Mouse (Mus musculus): ENCODE measurements around the gene Abtb1. TPM values are rescaled to one million over a fixed set of nuclear protein-coding genes. Genes with fewer than 3 reads are reported as not detected.

Gene Abtb1
- polyA plus RNA-seq, 1 experiment from 2014 or later: 35.8 TPM

- DNase-seq (ENCODE audit: low read depth, low spot score): no peak
- POLR2A ChIA-PET: no interaction called here
- in situ Hi-C loops (cut with MboI; ENCODE audit: low pct_unique_long_range_greater_than_20kb): no loop called here
Observed at GRCm38 (mm10) chr6:88821901-88822300, 19.9 kb downstream of the Abtb1 start.

GRCm38 (mm10) chr6:88821294-88821693 is 20.5 kb downstream of the Abtb1 start:
- ATAC-seq (no peak), DNase-seq (ENCODE audit: low read depth, low spot score) (no peak)
- H3K27me3 ChIP-seq: no peaks in the 10 kb centered on the region
- no peak for TF ChIP-seq CTCF (IDR thresholded peaks at IDR 0.05)
- ChIA-PET CTCF (interaction anchor here (0.9 kb wide), 1 partner anchor 243 kb away, joined by 3 read pairs; no protein-coding TSS in a partner anchor), POLR2A (no interaction called here)
- in situ Hi-C loops (cut with MboI; ENCODE audit: low pct_unique_long_range_greater_than_20kb): no loop called here

More at GRCm38 (mm10) chr6:88821901-88822300, 19.9 kb downstream of the Abtb1 start:
- no peak for ATAC-seq
- CTCF ChIA-PET: interaction anchor here (0.9 kb wide), 1 partner anchor 244 kb away, joined by 3 read pairs; no protein-coding TSS in a partner anchor
- no peaks in the 10 kb centered on the region for H3K27me3 ChIP-seq
- TF ChIP-seq CTCF (IDR thresholded peaks at IDR 0.05): no peak

GRCm38 (mm10) chr6:88820853-88821252 is 20.9 kb downstream of the Abtb1 start:
- in situ Hi-C loops (cut with MboI; ENCODE audit: low pct_unique_long_range_greater_than_20kb): no loop called here
- DNase-seq (ENCODE audit: low read depth, low spot score): no peak
- CTCF ChIA-PET: interaction anchor here (1.0 kb wide), 1 partner anchor 10 kb away, joined by 3 read pairs; no protein-coding TSS in a partner anchor
- ATAC-seq: no peak
- H3K27me3 ChIP-seq: no peaks in the 10 kb centered on the region
- no peak for TF ChIP-seq CTCF (IDR thresholded peaks at IDR 0.05)
- POLR2A ChIA-PET: no interaction called here

DNA sequence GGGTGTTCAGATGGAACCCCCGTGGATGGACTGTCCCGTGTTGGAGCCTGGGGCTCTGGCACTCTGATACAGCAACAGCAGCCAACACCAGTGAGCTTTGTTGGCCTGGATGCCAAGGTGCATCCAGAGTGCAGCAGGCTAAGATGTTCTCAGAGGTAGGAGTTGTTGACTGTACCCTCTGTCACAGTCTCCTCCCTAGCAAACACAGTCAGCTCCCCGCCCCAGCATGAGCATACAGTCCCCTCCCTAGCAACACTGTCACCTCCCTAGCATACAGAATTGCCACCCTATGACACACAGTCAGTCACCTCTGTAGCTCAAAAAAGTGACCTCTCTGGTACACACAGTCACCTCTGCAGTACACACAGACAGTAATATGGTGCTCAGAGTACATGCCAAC is 24.9 kb downstream of the Abtb1 start:
- no peaks in the 10 kb centered on the region for H3K27me3 ChIP-seq
- no peak for DNase-seq (ENCODE audit: low read depth, low spot score)
- ChIA-PET CTCF (no interaction called here), POLR2A (interaction anchor here (0.6 kb wide), 1 partner anchor 34 kb away, joined by 3 read pairs; no protein-coding TSS in a partner anchor)
- TF ChIP-seq CTCF (IDR thresholded peaks at IDR 0.05): no peak
- in situ Hi-C loops (cut with MboI; ENCODE audit: low pct_unique_long_range_greater_than_20kb): no loop called here
- ATAC-seq: no peak

GRCm38 (mm10) chr6:88815489-88815888 is 26.3 kb downstream of the Abtb1 start:
- ChIA-PET POLR2A (no interaction called here), CTCF (no interaction called here)
- no peak for TF ChIP-seq CTCF (IDR thresholded peaks at IDR 0.05)
- in situ Hi-C loops (cut with MboI; ENCODE audit: low pct_unique_long_range_greater_than_20kb): no loop called here
- H3K27me3 ChIP-seq: no peaks in the 10 kb centered on the region
- DNase-seq (ENCODE audit: low read depth, low spot score): no peak
- no peak for ATAC-seq

DNA sequence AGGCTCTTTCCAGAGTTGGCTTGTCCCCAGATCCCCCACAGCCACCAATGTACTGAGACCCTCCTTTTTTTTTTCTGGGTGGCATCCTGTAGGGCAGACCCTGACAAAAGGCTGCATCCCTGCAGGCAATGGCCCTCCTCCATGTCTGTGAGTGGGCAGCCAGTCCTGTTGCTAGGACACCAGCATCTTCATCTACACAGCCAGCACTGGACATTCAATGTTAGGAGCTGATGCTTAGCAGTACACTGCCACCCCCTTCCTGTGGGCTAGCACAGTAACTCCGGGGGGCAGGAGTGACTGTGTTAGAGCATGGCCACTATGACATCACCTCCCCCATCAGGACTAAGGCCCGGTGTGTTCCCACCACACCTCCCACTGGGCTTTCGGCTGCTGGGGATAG is 26.7 kb downstream of the Abtb1 start:
- ChIA-PET POLR2A (no interaction called here), CTCF (no interaction called here)
- ATAC-seq (no peak), DNase-seq (ENCODE audit: low read depth, low spot score) (no peak)
- H3K27me3 ChIP-seq: no peaks in the 10 kb centered on the region
- in situ Hi-C loops (cut with MboI; ENCODE audit: low pct_unique_long_range_greater_than_20kb): no loop called here
- TF ChIP-seq CTCF (IDR thresholded peaks at IDR 0.05): no peak

DNA sequence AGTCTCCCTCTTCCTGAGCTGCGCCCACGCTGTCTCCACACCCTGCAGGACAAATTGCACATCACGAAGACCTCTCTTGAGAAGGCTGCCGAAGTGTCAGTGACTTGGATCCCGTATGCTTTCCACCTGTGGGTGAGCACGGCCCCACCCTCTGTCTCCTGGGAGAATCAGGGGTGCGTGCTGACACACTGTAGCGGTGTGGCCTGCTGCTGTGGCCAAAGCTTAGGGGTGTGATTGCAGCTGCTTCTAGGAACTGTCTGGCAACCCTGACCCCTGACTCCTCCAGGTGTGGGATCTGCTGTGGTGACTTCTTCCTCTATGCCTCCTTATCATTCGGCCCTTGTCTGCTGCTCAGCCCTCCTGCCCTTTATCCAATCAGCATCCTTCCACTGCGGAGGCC is 28.0 kb downstream of the Abtb1 start:
- DNase-seq (ENCODE audit: low read depth, low spot score) (no peak), ATAC-seq (no peak)
- H3K27me3 ChIP-seq: no peaks in the 10 kb centered on the region
- in situ Hi-C loops (cut with MboI; ENCODE audit: low pct_unique_long_range_greater_than_20kb): no loop called here
- ChIA-PET POLR2A (no interaction called here), CTCF (interaction anchor here (1.1 to 2.1 kb wide), 2 partner anchors 11 to 14 kb away, joined by 3 to 11 read pairs; no protein-coding TSS in a partner anchor)
- TF ChIP-seq CTCF (IDR thresholded peaks at IDR 0.05): no peak

DNA sequence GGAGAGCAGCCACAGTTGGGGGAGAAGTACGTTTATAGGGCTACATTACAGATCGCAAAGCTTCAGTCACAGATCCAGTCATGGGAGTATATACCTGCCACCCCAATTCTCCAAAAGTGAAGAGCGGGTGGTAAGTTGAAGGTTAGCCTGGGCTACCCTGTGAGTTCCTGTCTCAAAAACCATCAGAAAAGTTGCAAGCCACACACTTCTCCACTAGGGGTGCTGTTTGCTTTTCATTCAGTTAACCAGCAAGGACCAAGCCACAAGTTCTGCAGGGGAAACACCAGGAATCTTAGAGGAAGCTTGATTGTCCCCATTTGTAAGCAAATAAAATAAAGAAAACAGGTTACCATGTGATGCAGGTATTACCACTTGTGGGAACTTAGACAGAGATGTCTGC is 28.9 kb downstream of the Abtb1 start:
- in situ Hi-C loops (cut with MboI; ENCODE audit: low pct_unique_long_range_greater_than_20kb): no loop called here
- POLR2A ChIA-PET: interaction anchor here (0.6 kb wide), 1 partner anchor 11 kb away, joined by 3 read pairs; no protein-coding TSS in a partner anchor
- CTCF ChIA-PET: interaction anchor here (0.6 to 2.1 kb wide), 6 partner anchors 10 to 292 kb away, joined by 3 to 11 read pairs (median 4); no protein-coding TSS in a partner anchor
- ATAC-seq: no peak
- no peak for TF ChIP-seq CTCF (IDR thresholded peaks at IDR 0.05)
- no peak for DNase-seq (ENCODE audit: low read depth, low spot score)
- no peaks in the 10 kb centered on the region for H3K27me3 ChIP-seq

DNA sequence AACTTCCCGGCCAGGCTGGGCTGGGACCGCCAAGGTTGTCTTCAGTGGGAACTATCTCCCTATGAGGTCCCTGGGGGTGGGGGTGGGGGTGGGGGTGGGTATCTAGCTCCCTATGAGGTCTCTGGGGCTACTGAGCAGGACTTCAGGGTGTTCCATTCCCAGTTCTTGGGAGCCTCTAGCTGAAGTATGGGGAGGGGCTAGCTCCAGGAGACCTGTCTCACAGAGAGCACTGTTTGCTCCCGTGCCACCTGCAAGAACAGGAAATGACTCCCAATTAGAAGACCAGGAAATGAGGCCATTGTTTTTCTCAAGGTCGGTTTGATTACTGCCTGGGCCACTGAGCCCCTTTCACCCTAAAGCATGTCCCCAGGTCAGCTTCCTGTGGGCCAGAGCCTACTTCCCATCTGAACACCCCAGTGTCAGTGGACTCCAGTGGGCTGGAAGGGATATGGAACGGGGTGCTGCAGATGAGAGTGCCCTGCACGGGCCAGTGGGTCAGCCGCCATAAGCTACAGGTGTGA is 29.8 kb downstream of the Abtb1 start:
- in situ Hi-C loops (cut with MboI; ENCODE audit: low pct_unique_long_range_greater_than_20kb): no loop called here
- DNase-seq (ENCODE audit: low read depth, low spot score): no peak
- POLR2A ChIA-PET: interaction anchor here (0.6 kb wide), 1 partner anchor 10 kb away, joined by 3 read pairs; no protein-coding TSS in a partner anchor

DNA sequence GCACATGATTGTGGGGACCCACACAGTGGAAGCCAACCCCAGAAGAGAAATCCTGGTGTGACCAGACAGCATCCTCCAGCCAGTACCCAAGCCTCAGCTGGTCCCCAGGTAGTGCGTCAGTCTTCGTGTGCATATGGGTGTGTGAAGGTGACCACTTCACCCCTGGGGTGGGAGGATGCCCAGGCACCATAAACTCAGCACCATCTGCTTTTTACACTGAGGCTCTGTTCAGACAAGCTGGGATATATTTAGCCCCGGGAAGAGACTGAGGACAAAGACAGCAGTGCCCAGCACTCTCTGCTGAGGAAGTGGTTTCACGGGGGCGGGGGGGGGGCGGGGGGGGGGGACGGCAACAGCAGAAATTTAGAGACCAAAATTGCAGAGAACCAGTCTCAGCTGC is 30.4 kb downstream of the Abtb1 start:
- H3K27me3 ChIP-seq: no peaks in the 10 kb centered on the region
- ChIA-PET POLR2A (no interaction called here), CTCF (interaction anchor here (1.1 to 1.9 kb wide), 2 partner anchors 8 to 70 kb away, joined by 3 to 10 read pairs; no protein-coding TSS in a partner anchor)
- TF ChIP-seq CTCF (IDR thresholded peaks at IDR 0.05): no peak
- DNase-seq (ENCODE audit: low read depth, low spot score): no peak
- no peak for ATAC-seq
- in situ Hi-C loops (cut with MboI; ENCODE audit: low pct_unique_long_range_greater_than_20kb): no loop called here

More for the DNA sequence above, 29.8 kb downstream of the Abtb1 start:
- no peak for TF ChIP-seq CTCF (IDR thresholded peaks at IDR 0.05)
- CTCF ChIA-PET: interaction anchor here (0.7 to 2.1 kb wide), 5 partner anchors 9 to 71 kb away, joined by 3 to 11 read pairs (median 4); no protein-coding TSS in a partner anchor
- no peaks in the 10 kb centered on the region for H3K27me3 ChIP-seq
- ATAC-seq: no peak

- ATAC-seq (no peak), DNase-seq (ENCODE audit: low read depth, low spot score) (no peak)
- no peaks in the 10 kb centered on the region for H3K27me3 ChIP-seq
- in situ Hi-C loops (cut with MboI; ENCODE audit: low pct_unique_long_range_greater_than_20kb): no loop called here
- ChIA-PET CTCF (no interaction called here), POLR2A (no interaction called here)
- no peak for TF ChIP-seq CTCF (IDR thresholded peaks at IDR 0.05)
Observed at GRCm38 (mm10) chr6:88810291-88810690, 31.5 kb downstream of the Abtb1 start.
